Mouse (Mus musculus) adrenal gland, postnatal 36 days (tissue): ENCODE results near the gene Hfe2. TPM values are rescaled to one million over a fixed set of nuclear protein-coding genes. Genes with fewer than 3 reads are reported as not detected.

Experiments used
- DNase-seq, 2 experiments: peaks; one replicate each; pipeline ENCODE4 v3.0.0; 2021; ENCODE audit warnings: mixed read lengths in 1 of 2
- total RNA-seq, 2 experiments: library from RNA; stranded (reverse); gene quantifications; 2 replicates each; pipeline ENCODE4 v1.2.3; 2021

Hfe2 gene
- total RNA-seq, 2 experiments from 2014 or later: not detected

DNA sequence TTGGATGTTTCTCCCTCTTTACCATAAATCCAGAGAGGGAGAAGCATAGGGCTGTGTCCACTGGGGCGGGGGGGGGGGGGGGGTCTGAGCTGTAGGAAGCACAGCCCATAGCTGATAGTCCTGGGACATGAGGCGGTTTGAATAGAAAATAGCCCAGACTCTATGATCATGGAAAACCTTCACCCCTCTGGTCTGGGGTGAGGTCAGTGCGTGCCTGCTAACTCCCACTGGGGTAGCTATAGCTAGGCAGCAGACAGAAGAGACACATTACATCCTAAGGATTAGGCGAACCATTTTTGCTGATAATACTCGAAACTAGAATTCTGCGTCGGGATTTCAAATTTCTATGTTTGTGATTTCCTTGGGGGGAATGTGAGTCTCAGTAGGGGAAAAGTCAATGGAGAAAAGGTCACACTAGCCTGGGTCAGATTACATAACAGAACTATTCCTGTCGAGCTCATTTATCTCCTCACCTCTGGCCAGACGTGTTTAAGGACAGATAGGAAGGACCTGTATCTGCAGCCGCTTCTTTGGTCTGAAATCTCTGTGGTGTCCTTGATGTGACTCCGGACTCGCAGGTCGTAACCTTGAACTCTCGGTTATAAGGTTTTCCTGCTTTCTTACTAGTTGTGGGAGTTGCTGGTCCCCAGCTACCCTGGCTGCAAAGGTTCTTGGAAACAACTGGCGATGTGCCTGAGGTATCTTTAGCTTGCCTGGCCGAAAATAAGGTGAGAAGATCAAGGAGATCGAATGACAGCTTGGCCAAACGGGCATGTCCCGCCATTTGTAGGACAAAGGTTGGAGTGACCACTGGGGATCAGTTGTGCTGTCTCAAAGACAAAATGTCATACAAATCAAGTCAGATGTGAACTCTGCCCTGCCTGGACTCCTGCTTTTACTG, 48.9 kb downstream of the Hfe2 start:
- DNase-seq: peak; percentile 44 to 62

DNA sequence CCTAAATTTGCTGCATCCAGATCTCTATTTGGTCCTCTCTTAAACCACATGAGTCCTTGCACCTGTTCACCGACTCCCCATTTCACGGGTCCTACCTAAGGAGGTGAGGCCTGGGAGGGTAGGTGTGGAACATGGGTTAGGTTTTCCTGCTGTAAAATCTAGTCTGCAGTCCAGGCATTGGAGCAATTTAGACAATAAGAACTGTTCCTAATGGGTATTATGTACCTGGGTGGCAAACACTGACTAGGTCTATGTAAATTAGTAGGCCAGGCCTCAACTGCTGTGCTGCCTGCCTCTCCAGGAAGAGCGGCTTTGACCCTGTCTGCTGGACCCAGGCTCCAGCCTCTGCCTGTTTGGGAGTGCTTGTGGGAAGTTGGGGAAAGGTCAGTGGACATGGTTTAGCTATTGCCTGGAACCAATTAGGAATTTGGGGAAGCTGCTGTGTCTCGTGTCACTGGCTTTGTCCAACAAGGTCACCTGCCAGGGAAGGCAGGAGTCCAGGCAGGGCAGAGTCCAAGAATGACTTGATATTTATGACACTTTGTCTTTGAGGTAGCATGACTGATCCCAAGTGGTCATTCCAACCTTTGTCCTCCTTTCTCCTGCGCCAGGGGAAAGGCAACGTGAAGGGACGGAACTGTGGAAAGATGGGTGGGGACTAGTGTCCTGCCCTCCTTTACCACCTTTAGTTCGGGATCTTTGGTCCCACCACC, 50.5 kb downstream of the Hfe2 start:
- peak; percentile 53 to 65 for DNase-seq

DNA sequence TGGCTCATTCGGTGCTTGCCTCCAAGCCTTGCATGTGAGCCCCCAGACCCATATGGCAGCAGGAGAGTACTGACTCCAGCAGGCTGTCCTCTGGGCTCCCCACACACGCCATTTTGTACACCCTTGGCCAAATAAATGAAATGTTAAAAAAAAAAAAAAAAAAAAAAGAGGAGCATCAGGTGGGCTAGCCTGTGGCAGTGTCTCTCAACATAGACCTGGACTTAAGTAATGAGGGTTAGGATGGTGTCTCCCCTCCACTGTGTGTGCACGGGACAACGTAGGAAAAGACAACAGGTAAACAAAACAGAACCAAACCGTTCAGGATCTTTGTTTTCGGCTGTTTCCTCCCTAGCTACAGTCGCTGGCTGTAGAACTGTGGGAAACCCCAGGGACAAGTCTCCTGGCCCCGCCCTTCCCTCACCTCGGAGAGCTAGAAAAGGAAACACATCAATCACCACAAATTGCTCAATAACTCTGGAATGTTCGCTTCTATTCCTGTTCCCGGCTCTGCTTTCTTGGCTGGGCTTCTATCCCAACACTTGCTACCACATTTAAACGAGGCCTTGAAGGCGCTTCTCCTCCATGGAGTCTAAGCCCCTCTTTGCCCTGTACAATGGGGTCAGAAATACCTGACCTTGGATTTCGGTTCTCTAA, 51.2 kb downstream of the Hfe2 start:
- peak; percentile 80 to 88 for DNase-seq

DNA sequence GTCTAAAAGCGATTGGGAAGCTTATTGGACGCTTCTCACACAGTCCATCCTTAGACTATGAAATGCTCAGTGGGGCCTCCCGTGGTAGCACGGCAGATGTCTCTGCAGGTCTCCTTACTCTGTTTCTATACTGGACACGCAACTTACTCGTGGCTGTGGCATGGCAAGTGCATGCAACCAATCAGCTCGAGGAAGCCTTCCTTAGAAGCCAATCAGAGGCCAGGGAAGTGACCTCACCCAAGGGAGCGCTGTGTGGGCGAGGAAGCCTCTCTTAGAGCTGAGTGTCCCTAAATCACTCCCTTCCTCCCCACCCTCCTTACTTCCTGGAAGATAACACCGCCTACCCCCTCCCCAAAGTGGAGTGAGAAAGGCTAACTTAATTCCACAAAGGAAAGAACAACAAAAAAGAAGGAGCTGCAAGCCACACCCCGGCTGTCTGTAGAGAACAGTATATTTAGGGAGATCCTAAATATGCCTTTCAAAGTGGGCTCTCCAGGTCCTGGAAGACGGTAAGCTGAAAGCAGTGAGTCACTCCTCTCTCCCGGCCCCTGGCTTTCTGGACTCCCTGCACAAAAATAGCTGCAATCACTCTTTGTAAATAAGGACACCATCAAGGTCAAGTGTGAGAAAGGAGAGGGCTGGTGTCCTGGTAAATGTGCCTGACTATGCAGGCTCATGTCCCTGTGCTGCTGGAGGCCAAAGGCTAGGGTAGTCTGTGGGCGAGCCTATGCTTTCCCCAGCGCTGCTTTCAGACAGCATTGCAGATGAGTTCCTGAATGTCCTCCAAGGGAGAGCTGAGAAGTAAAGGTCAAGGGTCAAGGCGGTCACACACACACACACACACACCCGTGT, 51.9 kb downstream of the Hfe2 start, which contains the start of gene Gm16253:
Gene Gm16253, plus strand, starts transcription at position 295 of the 852 bp plus-strand sequence.
- DNase-seq: peak; percentile 89 to 90

DNA sequence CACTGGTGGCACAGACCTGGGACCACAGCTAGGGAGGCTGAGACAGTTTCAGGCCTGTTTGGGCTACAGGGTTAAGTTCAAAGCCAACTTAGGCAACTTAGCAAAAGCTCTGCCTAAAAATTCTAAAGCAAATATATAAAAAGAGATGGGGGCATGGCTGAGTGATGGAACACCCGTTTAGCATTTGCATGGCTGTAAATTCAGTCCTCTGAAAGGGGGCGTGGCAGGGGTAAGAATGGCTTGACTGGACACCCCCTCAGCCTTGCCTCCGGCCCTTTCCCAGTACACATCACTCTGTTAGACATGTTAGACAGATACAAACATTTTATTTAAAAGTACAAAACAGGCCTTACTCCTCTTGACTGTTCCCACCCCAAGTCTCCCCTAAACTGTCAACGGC, 52.6 kb downstream of the Hfe2 start:
- no peak for DNase-seq

Other genes with a start within 250 kb of the Hfe2 start
- 1 to 10 TPM; 1.7 to 1.9 TPM for gene Fcgr1, start 231.2 kb upstream of the Hfe2 start, total RNA-seq
- gene BC107364, start 72.9 kb upstream of the Hfe2 start, total RNA-seq: not detected
- 100 to 1,000 TPM; 515 to 572 TPM for gene Txnip, start 32.8 kb downstream of the Hfe2 start, total RNA-seq
- not detected for gene Gm16253, start 51.8 kb downstream of the Hfe2 start, total RNA-seq
- 10 to 100 TPM; 29.4 to 33.3 TPM for gene Polr3gl, start 69.0 kb downstream of the Hfe2 start, total RNA-seq
- 1 to 10 TPM in 1 of 2 experiments, under 1 TPM in 1; 0.95 to 1.0 TPM for gene Ankrd34a, start 71.5 kb downstream of the Hfe2 start, total RNA-seq
- 10 to 100 TPM; 29.3 to 52.1 TPM for gene Lix1l, start 76.0 kb downstream of the Hfe2 start, total RNA-seq
- 10 to 100 TPM; 68.3 to 73.5 TPM for gene Rbm8a, start 104.8 kb downstream of the Hfe2 start, total RNA-seq
- gene Pex11b, start 110.2 kb downstream of the Hfe2 start, total RNA-seq: 10 to 100 TPM; 40.4 to 58.4 TPM
- gene Gm42957, start 110.3 kb downstream of the Hfe2 start, total RNA-seq: under 1 TPM; 0.33 to 0.46 TPM
- 1 to 10 TPM; 1.3 to 2.3 TPM for gene Itga10, start 120.4 kb downstream of the Hfe2 start, total RNA-seq
- gene Ankrd35, start 145.0 kb downstream of the Hfe2 start, total RNA-seq: 1 to 10 TPM; 1.3 to 3.9 TPM
- gene Pias3, start 171.2 kb downstream of the Hfe2 start, total RNA-seq: 10 to 100 TPM; 24.2 to 24.4 TPM
- under 1 TPM; 0.49 to 0.66 TPM for gene Nudt17, start 183.4 kb downstream of the Hfe2 start, total RNA-seq
- gene Polr3c, start 202.5 kb downstream of the Hfe2 start, total RNA-seq: 10 to 100 TPM; 24.4 to 32.0 TPM
- 10 to 100 TPM; 37.4 to 43.1 TPM for gene Rnf115, start 202.5 kb downstream of the Hfe2 start, total RNA-seq